Mouse (Mus musculus) heart, embryonic 15.5 days (tissue): ENCODE data around the gene Vamp5. TPM values are rescaled to one million over a fixed set of nuclear protein-coding genes. Genes with fewer than 3 reads are reported as not detected.

Experiments
- ATAC-seq: fragments of 200-750 bp; cut with Nextera tagmentation; replicated peaks from 2 replicates; pipeline ENCODE4 v1.8.0; 2017; ENCODE audit warnings: low read depth, moderate TSS enrichment; ENCODE audit not compliant: insufficient number of reproducible peaks, insufficient read depth, low FRiP score
- H3K27ac ChIP-seq: fragments of 300-500 bp; sonication (generic); 2 replicates; pipeline ENCODE4 v1.5.1; 2015; ENCODE audit warnings: mild to moderate bottlenecking, inconsistent platforms
- H3K27me3 ChIP-seq: fragments of 300-500 bp; sonication (generic); 2 replicates; pipeline ENCODE4 v1.6.1; 2015; ENCODE audit warnings: inconsistent platforms
- H3K36me3 ChIP-seq: fragments of 300-500 bp; sonication (generic); 2 replicates; pipeline ENCODE4 v1.6.1; 2015; ENCODE audit warnings: mild to moderate bottlenecking, inconsistent platforms
- H3K4me1 ChIP-seq: fragments of 300-500 bp; sonication (generic); replicated peaks from 2 replicates; pipeline ENCODE4 v1.6.1; 2015; ENCODE audit warnings: inconsistent platforms
- H3K4me2 ChIP-seq: fragments of 300-500 bp; sonication (generic); 2 replicates; pipeline ENCODE4 v1.6.1; 2015; ENCODE audit warnings: inconsistent platforms, mild to moderate bottlenecking, moderate library complexity
- H3K4me3 ChIP-seq: fragments of 300-500 bp; sonication (generic); 2 replicates; pipeline ENCODE4 v1.5.1; 2015; ENCODE audit warnings: mild to moderate bottlenecking, inconsistent platforms
- H3K9ac ChIP-seq: fragments of 300-500 bp; sonication (generic); 2 replicates; pipeline ENCODE4 v1.6.1; 2015; ENCODE audit warnings: mild to moderate bottlenecking, inconsistent platforms
- H3K9me3 ChIP-seq: fragments of 300-500 bp; sonication (generic); replicated peaks from 2 replicates; pipeline ENCODE4 v1.6.1; 2016; ENCODE audit warnings: inconsistent platforms
- whole genome bisulfite sequencing: fragments of 180-500 bp; shearing (Covaris S2); methylation state at CpG from one replicate; pipeline ENCODE4 v1.1.7; 2015; ENCODE audit warnings: mixed read lengths; 5-methylcytosine and 5-hydroxymethylcytosine counted together
- polyA plus RNA-seq: library from polyadenylated mRNA; unstranded; fragments of >200 nt; fragmentation: Nextera tagmentation; extraction: Ambion mirVana; gene quantifications from 2 replicates; pipeline ENCODE4 v1.2.1, GENCODE M21; 2015

Gene Vamp5
- polyA plus RNA-seq, 1 experiment from 2014 or later, result 46.1 TPM

GRCm38 (mm10) chr6:72355066-72355911 lies 25.0 kb downstream of the Vamp5 start, which contains the start of gene Tmem150a:
Tmem150a (plus strand) TSS chr6:72355447.
- Histone ChIP-seq H3K27me3 (no peaks in the 10 kb centered on the region), H3K4me2 (peak within 1 kb of the TSS; percentile 94), H3K36me3 (peaks cover 22% of the 10 kb centered on the region), H3K4me1 (peaks cover 54% of the 10 kb centered on the region), H3K9me3 (no peaks in the 10 kb centered on the region), H3K27ac (peak within 1 kb of the TSS; percentile 29), H3K4me3 (peak within 1 kb of the TSS; percentile 82), H3K9ac (peak within 1 kb of the TSS; percentile 75)
- under 1% methylated on average over 70 of the region's 71 CpGs for WGBS
- ATAC-seq, result peak; percentile 93

DNA sequence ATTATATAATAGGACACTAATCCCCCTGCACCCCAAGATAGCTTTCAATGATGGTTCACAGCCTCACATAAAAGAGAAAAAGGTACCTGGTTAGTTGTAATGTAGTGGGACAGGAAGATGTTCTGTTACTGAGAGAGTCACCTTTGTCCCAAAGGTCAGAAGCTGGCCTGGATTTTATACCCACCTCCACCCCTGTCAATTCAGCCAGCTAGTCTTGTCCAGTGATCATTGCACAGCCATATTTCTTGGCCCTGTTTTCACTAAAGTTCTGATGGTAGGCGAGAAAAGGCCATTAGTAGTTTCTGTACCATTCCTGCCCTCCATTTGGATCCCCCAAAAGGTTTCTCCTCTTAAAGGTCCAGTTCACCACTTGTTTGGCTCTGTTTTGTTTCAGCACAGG lies 26.2 kb downstream of the Vamp5 start:
- no peak overlapping the region for H3K4me2 ChIP-seq

DNA sequence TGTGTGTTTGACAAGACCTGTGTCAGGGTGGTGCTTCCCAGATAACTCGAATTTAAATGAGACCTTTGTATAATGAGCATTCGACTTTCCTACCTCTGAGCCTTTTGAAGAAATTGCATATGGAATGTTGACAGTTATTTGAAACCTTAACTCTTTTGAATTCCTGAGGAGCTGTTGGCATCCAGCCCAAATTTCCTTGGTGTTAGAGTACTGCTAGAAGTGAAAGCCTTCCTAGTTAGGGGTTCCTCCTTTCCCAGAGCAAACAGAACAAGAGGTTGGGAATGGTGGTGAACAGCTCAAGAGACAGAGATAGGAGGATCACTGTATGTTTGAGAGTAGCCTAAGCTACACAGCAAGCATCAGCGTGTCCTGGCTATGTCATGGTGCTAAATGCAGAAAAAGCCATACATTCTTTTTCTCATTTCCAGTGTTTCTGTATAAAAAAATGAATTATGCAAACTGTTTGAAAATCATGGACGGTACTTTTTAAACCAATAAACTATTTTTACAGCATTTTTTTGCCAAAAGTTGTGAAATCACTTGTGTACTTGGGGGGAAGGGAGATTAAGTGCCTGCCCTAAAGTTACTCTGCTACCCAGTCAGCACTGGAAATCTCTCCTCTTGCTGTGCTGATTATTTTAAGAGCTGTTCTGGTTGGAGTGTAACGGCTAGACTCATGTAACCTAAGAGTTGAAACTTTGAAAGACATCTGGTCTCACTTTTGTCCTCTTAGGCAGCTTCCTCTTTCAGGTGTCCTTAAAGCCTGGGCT lies 27.4 kb downstream of the Vamp5 start:
- H3K36me3 ChIP-seq, result peaks cover 22% of the 10 kb centered on the region
- peaks cover 62% of the 10 kb centered on the region for H3K4me1 ChIP-seq
- ATAC-seq, result no peak

More for the DNA sequence above, 26.2 kb downstream of the Vamp5 start:
- 82% methylated on average over 1 of the region's 1 CpGs for WGBS
- no peak for ATAC-seq
- Histone ChIP-seq H3K27me3 (no peaks in the 10 kb centered on the region), H3K4me1 (peaks cover 53% of the 10 kb centered on the region), H3K27ac (0 out of 2 replicates have a peak overlapping the region, but pooled peaks have one; percentile 29), H3K9ac (peak overlapping the region; percentile 5; the same call in 1 of the 2 replicates), H3K36me3 (peaks cover 26% of the 10 kb centered on the region), H3K4me3 (no peak overlapping the region), H3K9me3 (no peaks in the 10 kb centered on the region)

GRCm38 (mm10) chr6:72350214-72350613 lies 30.1 kb downstream of the Vamp5 start:
- H3K9me3 ChIP-seq, result no peaks in the 10 kb centered on the region
- H3K4me1 ChIP-seq, result peaks cover 55% of the 10 kb centered on the region
- no peak for ATAC-seq
- H3K36me3 ChIP-seq, result peaks cover 22% of the 10 kb centered on the region
- H3K27me3 ChIP-seq, result no peaks in the 10 kb centered on the region
- WGBS, result 89% methylated on average over 2 of the region's 2 CpGs
- no peak overlapping the region for H3K9ac ChIP-seq
- no peak overlapping the region for H3K27ac ChIP-seq
- no peak overlapping the region for H3K4me2 ChIP-seq
- no peak overlapping the region for H3K4me3 ChIP-seq

More for the DNA sequence above, 27.4 kb downstream of the Vamp5 start:
- Histone ChIP-seq H3K4me2 (peak overlapping the region; percentile 10; the same call in 1 of the 2 replicates), H3K4me3 (no peak overlapping the region), H3K9me3 (no peaks in the 10 kb centered on the region), H3K27me3 (no peaks in the 10 kb centered on the region), H3K27ac (peak overlapping the region; percentile 28), H3K9ac (0 out of 2 replicates have a peak overlapping the region, but pooled peaks have one; percentile 0)
- WGBS, result 44% methylated on average over 5 of the region's 5 CpGs

DNA sequence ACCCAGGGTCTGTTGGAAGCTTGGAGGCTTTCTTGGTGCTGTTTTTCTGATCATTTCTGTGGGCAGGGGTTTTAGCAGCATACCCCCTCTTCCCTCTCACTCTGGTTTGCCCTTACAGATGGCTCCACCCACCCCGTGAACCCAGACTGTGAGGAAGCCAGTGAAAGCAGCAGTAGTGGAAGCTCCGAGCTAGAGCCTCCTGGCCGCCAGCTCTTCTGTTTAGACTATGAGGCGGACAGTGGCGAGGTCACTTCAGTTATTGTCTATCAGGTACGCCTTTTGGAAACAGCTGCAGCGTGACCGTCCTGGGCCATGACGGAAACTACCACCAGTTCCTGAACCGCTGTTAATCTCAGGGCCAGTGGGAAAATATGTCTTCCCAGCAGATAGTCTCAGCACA lies 31.9 kb downstream of the Vamp5 start:
- peak overlapping the region; percentile 73 for H3K4me2 ChIP-seq
- H3K27me3 ChIP-seq, result no peaks in the 10 kb centered on the region
- 73% methylated on average over 10 of the region's 10 CpGs for WGBS
- no peaks in the 10 kb centered on the region for H3K9me3 ChIP-seq
- peaks cover 22% of the 10 kb centered on the region for H3K36me3 ChIP-seq
- no peak overlapping the region for H3K9ac ChIP-seq
- ATAC-seq, result no peak
- peak overlapping the region; percentile 85 for H3K4me3 ChIP-seq
- no peak overlapping the region for H3K27ac ChIP-seq
- H3K4me1 ChIP-seq, result peaks cover 54% of the 10 kb centered on the region

DNA sequence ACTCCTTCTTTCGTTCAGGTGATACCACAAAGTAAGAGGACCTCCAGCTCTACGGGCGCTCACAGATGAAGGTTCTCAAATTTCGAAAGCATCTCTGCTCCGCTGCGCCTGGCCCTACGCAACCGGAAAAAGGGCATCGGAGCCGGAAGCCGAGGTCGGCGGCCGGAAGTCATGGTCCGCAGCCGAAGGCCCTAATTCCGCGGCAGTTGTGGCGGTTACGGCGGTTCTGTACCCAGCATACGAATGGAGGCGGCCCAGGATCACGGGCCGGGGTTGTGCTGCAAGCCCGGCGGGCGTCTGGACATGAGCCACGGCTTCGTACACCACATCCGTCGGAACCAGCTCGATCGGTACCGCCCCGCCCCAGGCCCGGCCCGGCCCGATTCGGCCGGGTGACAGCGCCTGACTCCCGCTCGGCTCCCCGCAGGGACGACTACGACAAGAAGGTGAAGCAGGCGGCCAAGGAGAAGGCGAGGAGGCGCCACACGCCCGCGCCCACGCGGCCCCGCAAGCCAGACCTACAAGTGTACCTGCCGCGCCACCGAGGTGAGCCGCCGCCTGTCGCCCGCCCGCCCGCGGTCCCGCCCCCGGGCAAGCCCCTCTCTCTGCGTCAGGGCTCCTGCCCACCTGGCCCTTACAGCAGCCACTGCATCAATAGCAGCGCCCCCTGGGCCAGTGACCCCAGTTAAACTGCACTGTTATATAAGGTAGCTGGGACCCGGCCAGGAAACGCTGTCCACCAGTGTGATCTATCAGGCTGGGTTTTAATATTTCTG lies 32.9 kb downstream of the Vamp5 start, which contains the start of gene 0610030E20Rik:
TSS of gene 0610030E20Rik (plus strand) at position 152 of the 776 bp plus-strand sequence.
- ATAC-seq, result peak; percentile 70
- Histone ChIP-seq H3K9me3 (no peaks in the 10 kb centered on the region), H3K4me1 (peaks cover 44% of the 10 kb centered on the region), H3K9ac (peak within 1 kb of the TSS; percentile 93), H3K27me3 (no peaks in the 10 kb centered on the region), H3K4me2 (peak within 1 kb of the TSS; percentile 73), H3K4me3 (peak within 1 kb of the TSS; percentile 85), H3K27ac (peak within 1 kb of the TSS; percentile 93), H3K36me3 (peaks cover 22% of the 10 kb centered on the region)
- WGBS, result under 1% methylated on average over 69 of the region's 72 CpGs

- ATAC-seq, result no peak
- H3K9ac ChIP-seq, result no peak overlapping the region
- H3K27me3 ChIP-seq, result no peaks in the 10 kb centered on the region
- no peak overlapping the region for H3K27ac ChIP-seq
- H3K4me3 ChIP-seq, result no peak overlapping the region
- no peaks in the 10 kb centered on the region for H3K9me3 ChIP-seq
- peak overlapping the region; percentile 73 for H3K4me2 ChIP-seq
- peaks cover 22% of the 10 kb centered on the region for H3K36me3 ChIP-seq
- 79% methylated on average over 4 of the region's 4 CpGs for WGBS
- H3K4me1 ChIP-seq, result peaks cover 39% of the 10 kb centered on the region
These were observed 34.0 kb downstream of the Vamp5 start for GRCm38 (mm10) chr6:72346261-72346660.

GRCm38 (mm10) chr6:72345633-72346032 lies 34.6 kb downstream of the Vamp5 start:
- peak overlapping the region; percentile 70; the same call in 1 of the 2 replicates for H3K27ac ChIP-seq
- H3K36me3 ChIP-seq, result peaks cover 19% of the 10 kb centered on the region
- H3K27me3 ChIP-seq, result no peaks in the 10 kb centered on the region
- peak overlapping the region; percentile 87 for H3K4me2 ChIP-seq
- H3K4me3 ChIP-seq, result peak overlapping the region; percentile 96
- H3K9me3 ChIP-seq, result no peaks in the 10 kb centered on the region
- H3K9ac ChIP-seq, result 0 out of 2 replicates have a peak overlapping the region, but pooled peaks have one; percentile 96
- H3K4me1 ChIP-seq, result peaks cover 36% of the 10 kb centered on the region
- 44% methylated on average over 6 of the region's 6 CpGs for WGBS
- no peak for ATAC-seq

GRCm38 (mm10) chr6:72345074-72345567 lies 35.1 kb downstream of the Vamp5 start, which contains the start of gene Usp39:
Usp39 (minus strand) TSS chr6:72345184.
- no peaks in the 10 kb centered on the region for H3K27me3 ChIP-seq
- H3K4me1 ChIP-seq, result peaks cover 36% of the 10 kb centered on the region
- peaks cover 14% of the 10 kb centered on the region for H3K36me3 ChIP-seq
- H3K9ac ChIP-seq, result peak within 1 kb of the TSS; percentile 96
- H3K4me2 ChIP-seq, result peak within 1 kb of the TSS; percentile 87
- under 1% methylated on average over 30 of the region's 30 CpGs for WGBS
- ATAC-seq, result peak; percentile 75
- H3K4me3 ChIP-seq, result peak within 1 kb of the TSS; percentile 96
- peak within 1 kb of the TSS; percentile 70 for H3K27ac ChIP-seq
- no peaks in the 10 kb centered on the region for H3K9me3 ChIP-seq

DNA sequence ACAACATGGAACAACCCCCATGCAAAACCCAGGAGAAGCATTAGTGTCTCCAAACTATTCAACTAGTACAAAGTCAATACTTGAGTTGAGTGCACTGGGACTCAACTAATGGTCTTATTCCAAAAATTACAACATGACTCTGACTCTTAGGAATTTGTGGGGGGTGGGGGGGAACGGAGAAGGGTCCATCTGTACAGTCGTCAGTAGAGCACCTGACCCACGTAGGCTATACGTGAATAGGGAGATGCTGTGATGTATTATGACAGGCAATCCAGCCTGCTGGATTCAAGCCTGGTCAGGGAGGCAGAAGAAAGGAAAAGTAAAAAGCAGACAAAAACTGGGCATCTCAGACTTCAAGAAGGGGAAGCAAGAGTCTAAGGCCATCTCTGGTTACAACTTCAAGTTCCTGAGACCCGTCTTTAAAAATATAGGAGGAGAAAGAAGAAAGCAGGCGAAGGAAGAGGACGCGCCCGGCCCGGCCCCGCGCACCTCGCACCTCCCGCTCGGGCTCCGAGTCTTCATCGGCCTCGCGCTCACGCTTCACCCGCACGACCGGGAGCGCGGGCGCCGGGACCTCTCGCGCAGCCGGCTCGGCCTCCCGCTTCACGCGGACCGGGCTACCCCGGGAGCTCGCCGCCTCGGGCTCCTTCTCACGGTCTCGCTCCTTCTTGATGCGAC lies 35.7 kb downstream of the Vamp5 start:
- Histone ChIP-seq H3K27me3 (no peaks in the 10 kb centered on the region), H3K9me3 (no peaks in the 10 kb centered on the region), H3K4me3 (peak overlapping the region; percentile 96), H3K36me3 (peaks cover 10% of the 10 kb centered on the region), H3K27ac (peak overlapping the region; percentile 70), H3K9ac (peak overlapping the region; percentile 96), H3K4me1 (peaks cover 36% of the 10 kb centered on the region), H3K4me2 (peak overlapping the region; percentile 87)
- peak; percentile 33 for ATAC-seq
- WGBS, result under 1% methylated on average over 42 of the region's 42 CpGs
